ENCODE assay signal across 8 mouse cellular contexts in genomic region chr1:55528547-55529304, GRCm38 (mm10).
DNase-seq lines count a peak whose midpoint lies in the region; ATAC-seq lines count a peak whose summit lies in the region.

No protein-coding gene starts in this region.

- intact Hi-C loops in heart, postnatal 25 days (cut with DNase I), result no loop called here
- intact Hi-C loops in heart, postnatal 36 days (cut with DNase I), result no loop called here

- no peaks in the 10 kb centered on the region for H3K36me3 ChIP-seq in midbrain, embryonic 15.5 days (replicated peaks)

- H3K27ac ChIP-seq in midbrain, embryonic 15.5 days, result no peak overlapping the region

- no peak overlapping the region for H3K4me3 ChIP-seq in midbrain, embryonic 15.5 days

- DNase-seq in heart, adult 8-10 months (ENCODE audit: low spot score), result peak; percentile 44
- no peak for DNase-seq in heart, postnatal 25 days (ENCODE audit: low spot score)
- DNase-seq in T-cell, adult 2 months (ENCODE audit: low spot score), result peak; percentile 1
- peak; percentile 6 to 35 for DNase-seq in heart, postnatal 36 days
- DNase-seq in lung, postnatal 4 days, result peak; percentile 17 to 54
- no peak for DNase-seq in layer of hippocampus, adult 18-20 months (ENCODE audit: low spot score in 2 of 2)
- no peak for DNase-seq in layer of hippocampus, adult 9-11 months

- no peak for ATAC-seq in midbrain, embryonic 15.5 days (replicated peaks)

- H3K9ac ChIP-seq in midbrain, embryonic 15.5 days, result no peak overlapping the region

- no peaks in the 10 kb centered on the region for H3K4me1 ChIP-seq in midbrain, embryonic 15.5 days

- no peaks in the 10 kb centered on the region for H3K9me3 ChIP-seq in midbrain, embryonic 15.5 days

- no peak overlapping the region for H3K4me2 ChIP-seq in midbrain, embryonic 15.5 days

- no peaks in the 10 kb centered on the region for H3K27me3 ChIP-seq in midbrain, embryonic 15.5 days (replicated peaks)

- 70% methylated on average over 7 of the region's 7 CpGs for WGBS in midbrain, embryonic 15.5 days

Comparison
In these comparisons a context has a peak if more than half of its experiments do, and no peak if none do; other contexts are left out.
1. DNase-seq: peak in heart, adult 8-10 months (single experiment), T-cell, adult 2 months (single experiment), heart, postnatal 36 days (2 of 2) and lung, postnatal 4 days (2 of 2); none in heart, postnatal 25 days (single experiment), layer of hippocampus, adult 18-20 months (0 of 2) and layer of hippocampus, adult 9-11 months (single experiment).